Mouse (Mus musculus) myocyte (in vitro differentiated cells): Measurements from ENCODE around the gene Zfp114.

ENCODE experiments used
- POLR2A ChIP-seq: IDR thresholded peaks from one replicate; pipeline ENCODE4 v1.6.1; 2011; ENCODE audit warnings: low read depth, mild to moderate bottlenecking, control low read depth, moderate library complexity; ENCODE audit not compliant: insufficient read length
- USF1 ChIP-seq: IDR thresholded peaks from one replicate; pipeline ENCODE4 v1.6.1; 2011; ENCODE audit warnings: low read depth, mild to moderate bottlenecking, control low read depth, moderate library complexity

GRCm38 (mm10) chr7:24187611-24188010, 12.8 kb downstream of the Zfp114 start:
- no peak for TF ChIP-seq USF1
- no peak for TF ChIP-seq POLR2A
